Mouse (Mus musculus) ovary, postnatal 14 days (tissue): ENCODE results near the gene Efcab5.

Experiments
- DNase-seq: peaks from one replicate; pipeline ENCODE4 v3.0.0; 2022; ENCODE audit warnings: low spot score

Efcab5 gene

GRCm38 (mm10) chr11:77188868-77189267, at the start of gene Efcab5:
Gene Efcab5, minus strand, starts transcription at chr11:77188968.
- no peak for DNase-seq

DNA sequence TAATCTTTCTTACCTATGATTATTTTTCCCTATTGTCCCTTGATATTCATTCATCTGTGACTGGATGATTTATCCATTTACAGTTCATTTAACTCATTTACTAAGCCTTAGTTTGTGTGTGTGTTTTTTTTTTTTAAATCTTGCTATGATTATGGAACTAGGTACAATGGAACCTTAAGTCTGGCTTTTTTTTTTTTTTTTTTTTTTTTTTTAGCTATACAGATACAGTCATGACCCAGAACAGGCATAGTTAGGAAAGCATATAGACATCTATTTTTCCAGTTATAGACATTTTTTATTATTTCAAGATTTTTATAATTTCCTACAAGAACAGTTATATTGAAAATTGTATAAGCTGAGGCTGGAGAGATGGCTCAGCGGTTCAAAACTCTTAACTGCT, 46.5 kb upstream of the Efcab5 start:
- no peak for DNase-seq

DNA sequence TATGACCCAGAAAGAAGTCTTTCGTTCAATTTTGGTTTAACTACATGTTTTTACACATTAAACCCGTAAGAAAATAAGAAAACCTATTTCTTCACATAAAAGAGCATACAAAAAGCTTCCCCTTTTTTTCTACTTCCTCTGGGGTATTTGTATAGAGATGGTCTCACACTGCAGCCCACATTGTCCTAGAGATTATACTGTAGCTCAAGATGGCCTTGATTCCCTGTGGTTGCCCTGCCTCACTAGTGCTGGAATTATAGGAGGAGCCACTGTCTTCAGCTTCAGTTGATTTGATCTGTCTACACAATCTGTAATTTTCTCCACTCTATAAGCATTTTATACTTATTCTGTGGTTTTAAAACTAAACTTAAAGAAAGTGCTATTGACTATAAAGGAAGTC, 42.7 kb upstream of the Efcab5 start:
- no peak for DNase-seq

GRCm38 (mm10) chr11:77230765-77231164, 42.0 kb upstream of the Efcab5 start:
- DNase-seq, result no peak

DNA sequence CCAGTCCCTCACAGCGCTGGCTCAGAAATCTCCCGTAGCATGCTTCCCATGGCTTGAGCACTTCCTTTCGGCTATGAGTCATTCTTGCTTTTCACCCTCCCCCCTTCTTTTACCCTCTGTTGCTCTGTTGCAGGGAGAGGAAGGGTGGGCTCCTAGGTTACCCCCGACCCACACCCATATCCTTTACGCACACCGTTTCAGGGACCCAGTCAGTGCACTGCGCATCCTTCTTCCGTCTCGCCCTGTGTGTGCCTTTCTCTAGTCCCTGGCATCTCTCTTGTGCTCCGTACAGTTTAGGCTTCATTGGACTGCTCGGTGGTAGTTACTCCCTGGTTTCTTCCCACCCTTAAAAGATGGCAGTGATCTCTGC, 28.0 kb upstream of the Efcab5 start:
- no peak for DNase-seq

GRCm38 (mm10) chr11:77215951-77216760, 27.4 kb upstream of the Efcab5 start, which contains the start of gene Ssh2:
Gene Ssh2, plus strand, starts transcription at chr11:77216287.
- peak; percentile 56 for DNase-seq

DNA sequence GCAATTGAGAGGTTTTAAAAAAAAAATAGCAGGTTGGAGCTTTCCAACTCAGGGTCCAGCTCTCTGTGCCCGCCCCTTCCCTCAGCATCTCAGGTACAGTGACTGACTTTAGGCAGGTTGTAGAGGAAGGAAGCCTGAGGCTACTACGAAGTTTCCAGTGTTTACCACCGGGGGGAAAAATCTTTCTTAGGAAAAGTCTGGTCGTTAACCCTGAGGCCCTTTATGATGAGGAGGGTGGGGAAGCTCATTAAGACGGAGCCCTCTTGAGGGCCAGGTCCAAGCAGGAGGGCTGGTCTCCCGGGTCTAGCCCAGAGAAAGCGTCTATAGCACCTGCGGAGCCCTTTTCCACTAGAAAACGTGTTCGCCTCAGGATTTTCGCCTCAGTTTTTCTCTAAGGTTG, 26.7 kb upstream of the Efcab5 start:
- no peak for DNase-seq

DNA sequence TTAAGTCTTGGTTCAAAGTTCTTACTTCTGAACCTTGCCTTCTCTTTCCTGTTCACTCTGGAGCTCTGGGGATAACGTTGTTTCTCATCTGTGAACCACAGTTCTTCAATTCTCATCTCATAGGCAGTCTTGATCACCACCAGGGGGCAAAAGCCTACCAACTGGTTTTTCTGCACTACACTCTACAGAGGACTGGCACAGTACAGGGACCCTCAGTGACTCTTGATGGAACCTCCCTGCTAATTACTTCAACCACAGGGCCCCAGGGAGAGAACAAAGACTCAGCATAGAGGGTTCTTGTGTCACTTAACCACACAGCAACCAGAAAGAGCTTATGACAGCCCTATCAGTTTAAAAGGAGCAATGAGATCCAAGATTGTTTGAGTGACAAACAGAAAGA, 26.0 kb upstream of the Efcab5 start:
- DNase-seq, result peak; percentile 16

DNA sequence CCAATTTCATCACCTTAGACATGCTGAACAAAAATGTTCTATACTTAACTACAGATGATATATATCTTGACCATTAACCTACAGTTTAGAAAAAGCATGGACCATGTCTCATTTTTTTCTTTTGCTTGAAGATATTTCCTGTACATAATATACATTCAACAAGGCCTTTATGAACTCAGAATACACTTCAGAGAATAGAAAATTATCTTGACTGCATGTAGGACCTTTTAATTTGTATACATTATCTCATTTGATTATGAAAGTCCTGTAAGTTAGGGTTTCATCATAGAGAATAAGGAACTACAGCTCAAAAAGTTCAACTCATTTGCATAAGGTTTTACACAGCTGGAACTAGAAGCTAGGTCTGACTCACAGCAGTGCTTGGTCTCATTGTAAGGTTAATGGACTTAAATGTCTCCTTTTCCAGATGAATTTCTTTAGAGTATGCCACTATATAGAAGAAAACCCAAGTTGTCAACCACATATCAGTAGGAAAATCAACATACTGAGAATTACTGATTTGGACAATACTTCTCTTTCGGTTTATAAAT, 25.4 kb upstream of the Efcab5 start:
- DNase-seq, result no peak

DNA sequence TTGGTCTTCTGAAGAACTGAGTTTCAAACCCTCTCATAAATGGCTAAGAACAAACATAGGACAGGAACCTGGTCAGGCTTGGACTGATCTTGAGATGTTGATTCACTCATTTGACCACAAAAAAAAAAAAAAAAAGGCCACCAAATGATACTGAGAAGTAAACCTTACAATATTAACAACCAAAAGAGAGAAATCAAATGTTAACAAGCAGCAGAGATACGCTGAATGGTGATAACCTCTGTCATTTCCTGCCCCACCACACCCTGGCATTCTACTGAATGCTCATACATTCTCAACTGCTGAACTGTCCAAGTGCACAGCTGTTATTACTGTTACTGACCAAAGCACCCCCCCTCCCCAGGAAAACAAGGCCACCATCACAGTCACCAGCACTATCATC, 11.9 kb upstream of the Efcab5 start:
- no peak for DNase-seq

GRCm38 (mm10) chr11:77199636-77200035, 10.9 kb upstream of the Efcab5 start:
- DNase-seq, result no peak

DNA sequence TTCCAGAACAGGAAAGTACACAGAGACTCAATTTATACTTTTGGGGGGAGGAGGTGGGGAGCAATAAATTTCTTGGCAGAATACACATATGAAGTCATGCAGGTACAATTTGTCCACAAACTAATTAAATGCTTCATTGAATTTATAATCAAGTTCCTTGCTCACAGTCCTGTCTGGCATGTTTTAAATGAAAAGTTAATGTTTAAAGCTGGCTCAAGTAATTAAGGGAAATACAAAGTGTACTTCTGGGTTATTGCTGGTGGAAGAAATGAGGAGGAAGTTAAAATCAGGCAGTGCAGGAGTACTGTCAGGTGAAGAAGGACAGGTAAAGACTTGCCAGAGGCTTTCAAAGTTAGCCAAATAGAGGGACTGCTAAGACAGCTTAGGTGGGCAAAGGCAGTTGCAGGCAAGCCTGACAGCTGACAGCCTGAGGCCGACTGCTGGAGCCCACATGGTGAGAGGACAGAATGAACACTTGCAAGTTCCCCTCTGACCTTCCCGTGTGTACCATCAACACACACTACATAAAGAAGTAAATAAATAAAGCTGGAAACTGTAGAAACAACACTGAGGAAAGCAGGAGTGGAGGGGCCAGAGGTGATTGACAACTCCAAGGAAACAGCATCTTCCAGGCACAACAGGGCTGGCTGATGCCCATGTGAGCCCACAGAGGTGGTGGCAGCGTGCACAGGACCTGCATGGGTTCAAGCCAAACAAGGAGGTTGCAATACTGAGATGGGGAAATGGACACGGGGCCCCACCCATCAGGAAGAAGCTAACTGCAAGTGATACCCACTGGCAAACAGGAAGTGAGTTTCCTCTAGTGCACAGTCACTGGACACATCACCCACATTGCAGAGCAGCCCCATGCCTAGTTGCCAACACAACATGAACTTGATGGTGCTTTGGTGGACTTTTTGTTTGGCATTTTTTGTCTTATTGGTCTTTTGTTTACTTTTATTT, 7.7 kb upstream of the Efcab5 start:
- DNase-seq, result no peak

DNA sequence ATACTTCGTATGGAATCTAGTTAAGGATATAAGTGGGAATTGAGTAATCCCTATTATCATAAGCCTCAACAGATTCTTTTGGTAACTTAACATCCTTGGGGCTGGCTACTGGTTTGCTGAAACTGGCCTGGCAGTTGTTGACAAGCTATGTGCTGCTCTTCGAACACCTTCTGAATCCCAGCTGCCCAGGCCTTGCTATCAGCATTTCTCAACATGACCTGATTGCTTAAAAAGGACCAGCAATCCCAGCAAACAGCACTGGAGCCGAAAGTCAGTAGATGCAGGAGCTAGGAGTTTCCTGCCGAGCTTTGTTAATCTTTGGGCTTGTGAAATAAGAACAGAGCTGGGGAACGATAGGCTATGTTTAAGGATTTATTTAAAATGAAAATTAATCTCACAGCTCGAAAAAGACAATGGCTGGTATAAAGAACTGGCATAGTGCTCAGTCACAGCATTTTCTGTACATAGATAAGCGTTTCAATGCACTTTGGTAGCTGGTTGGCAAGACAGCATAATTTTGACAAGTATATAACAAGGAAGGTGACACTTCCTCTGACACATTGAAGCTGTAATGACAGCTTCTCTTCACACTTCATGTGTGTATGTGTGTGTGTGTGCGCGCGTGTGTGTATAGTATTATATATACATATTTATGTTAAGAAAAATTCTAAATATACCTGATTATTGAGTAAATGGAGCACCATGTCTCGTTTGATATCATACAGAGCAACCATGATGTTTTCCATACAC, 6.8 kb upstream of the Efcab5 start:
- no peak for DNase-seq

DNA sequence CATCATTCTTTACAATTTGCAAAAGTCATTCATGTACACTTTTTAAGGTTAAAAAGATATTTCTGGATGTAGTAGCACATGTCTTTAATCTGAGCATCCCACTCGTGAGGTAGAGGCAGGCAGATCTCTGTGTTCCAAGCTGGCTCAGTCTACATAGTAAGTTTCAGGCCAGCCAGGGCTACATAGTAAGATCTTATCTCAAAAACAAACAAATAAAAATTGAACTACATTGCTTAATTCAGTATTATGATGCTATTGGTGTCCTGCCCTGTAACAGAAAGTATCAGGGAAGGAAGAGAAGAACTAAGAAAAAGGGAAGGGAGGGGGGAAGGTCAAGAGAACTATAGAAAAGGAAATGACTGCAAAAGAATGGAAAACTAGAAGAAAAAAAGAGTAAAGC, 6.0 kb upstream of the Efcab5 start:
- DNase-seq, result no peak

- no peak for DNase-seq
Observed at GRCm38 (mm10) chr11:77193941-77194553, 5.3 kb upstream of the Efcab5 start.

GRCm38 (mm10) chr11:77193410-77193809, 4.6 kb upstream of the Efcab5 start:
- DNase-seq, result no peak

GRCm38 (mm10) chr11:77184926-77185325, 3.8 kb downstream of the Efcab5 start:
- DNase-seq, result no peak

GRCm38 (mm10) chr11:77182616-77183015, 6.2 kb downstream of the Efcab5 start:
- DNase-seq, result no peak

DNA sequence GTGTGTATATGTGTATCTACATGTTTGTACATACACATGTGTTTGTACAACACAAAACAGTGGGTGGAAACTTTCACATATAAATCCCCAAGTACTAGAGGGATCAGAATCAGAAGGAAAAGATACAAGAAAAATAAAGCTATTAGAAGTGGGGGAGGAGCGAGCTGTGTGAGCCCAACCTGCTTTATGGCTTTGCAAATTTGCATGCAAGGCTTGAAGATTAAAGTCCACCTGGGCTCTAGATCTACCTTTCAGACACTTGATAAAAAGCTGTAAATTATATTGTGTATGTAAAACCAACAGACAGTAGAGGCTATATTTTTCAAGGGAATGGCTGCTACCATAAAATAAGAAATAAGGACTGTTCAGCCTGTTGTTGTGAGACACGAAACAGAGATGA, 6.7 kb downstream of the Efcab5 start:
- no peak for DNase-seq

GRCm38 (mm10) chr11:77181528-77181927, 7.2 kb downstream of the Efcab5 start:
- no peak for DNase-seq

DNA sequence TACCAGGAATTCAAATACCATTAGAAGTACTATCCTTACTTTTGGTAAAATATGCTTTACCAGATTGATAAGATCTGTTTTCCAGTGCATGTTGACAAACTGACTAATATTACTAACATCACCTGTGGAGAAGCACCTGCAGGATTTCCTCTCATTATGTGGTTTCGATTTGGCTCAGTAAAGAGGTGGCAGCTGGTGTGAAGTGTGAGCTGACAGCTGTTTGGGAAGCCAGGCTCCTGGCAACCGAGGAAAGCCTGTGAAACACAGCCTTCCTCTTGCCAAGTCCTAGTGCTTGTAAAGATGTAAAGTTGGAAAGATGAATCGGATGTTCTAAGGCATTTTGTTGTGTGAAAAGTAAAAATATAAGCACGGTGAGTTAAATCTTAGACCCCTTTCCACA, 7.9 kb downstream of the Efcab5 start:
- no peak for DNase-seq

- DNase-seq, result no peak
Observed at GRCm38 (mm10) chr11:77179771-77180170, 9.0 kb downstream of the Efcab5 start.
